Mouse (Mus musculus) lung, postnatal 36 days (tissue): ENCODE measurements at regions not wholly inside any gene's neighbourhood (a gene's known extent, or its start where the extent isn't known, plus 50 kb on each side); places are given as distances from the start of the nearest gene placed in this dataset.
"Not testable (repeated sequence)": the region's sequence is repeated elsewhere in the genome, so short reads cannot be mapped to it uniquely, and the experiment has no call there.

Source experiments
- DNase-seq: peaks from one replicate; pipeline ENCODE4 v3.0.0; 2022; ENCODE audit warnings: mixed read lengths

DNA sequence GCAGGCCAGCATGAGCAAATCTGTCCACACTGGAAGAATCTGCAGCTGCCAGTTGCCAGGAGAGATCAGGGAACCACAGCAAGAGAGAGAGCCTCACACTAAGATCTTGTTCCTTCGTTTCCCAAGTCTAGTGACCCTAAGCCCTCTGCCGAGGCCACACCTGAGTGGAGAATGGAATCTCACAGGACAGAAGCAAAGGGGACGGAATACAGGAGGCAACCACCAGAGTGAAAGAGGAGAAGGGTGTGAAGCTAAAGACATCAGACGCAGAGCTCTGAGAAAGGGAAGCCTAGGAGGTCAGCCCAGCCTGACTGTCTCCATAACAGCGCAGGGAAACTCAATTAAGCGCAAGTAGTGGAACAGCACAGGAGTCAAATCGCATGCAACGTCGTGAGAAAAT is 75.0 kb downstream of the Suds3 start:
- DNase-seq: no peak

DNA sequence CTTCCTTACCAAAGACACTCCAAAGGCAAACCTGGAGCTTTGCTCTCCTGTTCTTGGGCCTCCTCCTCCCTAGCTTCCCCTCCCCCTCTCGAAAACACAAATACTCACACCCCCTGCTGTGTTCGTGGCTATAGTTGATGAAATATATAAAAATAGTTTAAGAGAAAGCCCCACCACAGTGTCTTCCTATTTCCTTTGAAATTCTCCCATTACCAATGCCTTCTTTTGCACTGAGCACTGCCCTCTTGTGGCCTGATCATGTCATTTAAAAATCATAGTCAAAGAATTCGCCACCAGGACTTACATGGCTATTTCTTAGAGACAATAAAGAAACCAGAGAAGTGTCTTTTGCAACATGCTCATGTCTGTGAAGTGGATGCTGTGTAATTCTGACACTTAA is 78.7 kb downstream of the Suds3 start:
- peak; percentile 21 for DNase-seq

DNA sequence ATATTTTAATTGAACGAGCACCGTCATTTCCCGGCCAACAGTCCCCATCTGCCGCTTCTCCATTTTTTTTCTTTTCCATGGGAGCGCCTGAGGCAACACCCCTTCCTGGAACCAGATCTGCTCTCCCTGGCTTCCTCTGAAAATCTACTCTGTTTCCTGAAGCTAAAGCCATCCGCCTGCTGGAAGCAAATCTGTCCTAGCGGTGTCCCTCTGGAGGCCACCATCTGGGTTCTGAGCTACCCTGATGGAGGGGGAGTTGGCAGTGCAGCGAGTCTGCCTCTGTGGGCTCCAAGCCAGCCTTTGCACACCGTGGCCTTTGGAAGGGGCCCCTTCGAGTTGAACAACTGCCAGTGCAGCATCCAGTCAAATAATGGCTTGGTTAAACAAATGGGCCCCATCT is 83.8 kb downstream of the Suds3 start:
- no peak for DNase-seq

DNA sequence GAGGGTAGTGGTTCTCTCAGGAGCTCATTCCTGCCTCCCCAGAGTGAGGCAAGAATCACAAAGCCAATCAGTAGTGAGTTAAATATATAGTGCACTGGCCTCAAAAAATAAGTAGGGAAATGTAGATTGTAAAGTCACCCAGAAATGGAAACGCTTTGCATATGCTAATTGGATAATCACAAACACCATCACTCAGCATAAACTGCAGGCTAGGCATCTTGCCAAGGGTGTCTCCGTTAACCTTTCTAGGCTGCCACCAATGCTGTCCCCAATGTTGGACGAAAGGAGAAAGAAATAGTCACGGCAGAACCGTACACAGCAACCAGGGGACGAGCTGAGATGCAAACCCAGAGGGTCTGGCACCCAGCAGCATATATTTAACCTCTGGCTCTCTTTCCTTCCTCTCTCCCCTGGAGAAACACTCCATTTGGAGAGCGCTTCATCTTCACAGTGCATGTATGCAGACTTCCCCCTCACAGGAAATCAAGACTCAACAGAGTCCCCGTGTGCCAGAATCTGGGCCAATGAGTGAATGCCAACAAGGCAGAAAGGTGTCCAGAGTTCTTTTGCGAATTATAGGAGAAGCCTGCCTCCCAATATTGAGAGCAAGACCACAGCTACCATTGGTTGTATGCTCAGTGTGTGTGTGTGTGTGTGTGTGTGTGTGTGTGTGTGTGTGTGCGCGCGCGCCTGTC is 90.1 kb downstream of the Suds3 start:
- no peak for DNase-seq

DNA sequence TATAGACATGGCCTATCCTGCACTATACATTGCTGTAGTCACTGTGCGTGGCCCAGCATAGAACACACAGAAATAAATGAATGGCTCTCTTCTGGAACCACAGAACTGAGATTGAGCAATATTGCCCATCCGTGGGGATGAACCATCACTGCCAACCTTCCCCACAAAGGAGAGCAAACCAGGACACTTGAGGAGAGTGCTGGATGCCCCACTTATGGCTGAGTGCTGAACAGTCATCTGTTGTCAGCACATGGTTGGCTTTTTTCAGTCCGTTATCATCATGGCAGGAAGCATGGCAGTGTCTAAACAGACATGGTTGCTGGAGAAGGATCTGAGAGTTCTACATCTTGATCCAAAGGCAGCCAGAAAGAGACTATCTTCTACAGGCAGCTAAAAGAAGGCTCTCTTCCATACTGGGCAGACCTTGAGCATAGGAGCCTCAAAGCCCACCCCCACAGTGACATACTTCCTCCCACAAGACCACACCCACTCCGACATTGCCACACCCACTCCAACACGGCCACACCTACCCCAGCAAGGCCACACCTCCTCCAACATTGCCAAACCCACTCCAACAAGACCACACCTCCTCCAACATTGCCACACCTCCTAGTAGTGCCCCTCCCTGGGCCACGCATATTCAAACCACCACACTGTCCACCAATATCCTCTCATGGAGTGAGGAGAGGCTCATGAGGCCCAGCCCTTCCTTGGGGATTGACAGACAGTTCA is 97.3 kb downstream of the Suds3 start:
- DNase-seq: no peak

DNA sequence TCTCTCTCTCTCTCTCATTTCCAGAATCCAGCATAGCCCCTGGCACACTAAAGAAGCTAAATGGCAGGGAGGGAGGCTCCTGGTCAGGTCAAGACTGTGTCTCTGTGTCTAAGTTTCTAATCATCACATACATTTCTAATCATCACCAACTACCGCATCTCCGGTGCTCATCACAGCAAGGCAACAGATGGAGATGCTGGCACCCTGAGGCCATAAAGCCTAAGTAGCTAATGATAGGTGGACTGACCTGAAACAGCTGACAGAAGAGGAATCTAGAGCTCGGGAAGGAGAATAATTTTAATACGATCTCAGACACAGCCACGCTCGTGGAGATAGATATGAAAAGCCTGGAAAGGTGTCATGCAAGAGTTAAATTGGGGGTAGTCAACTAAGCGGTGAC is 104.8 kb downstream of the Suds3 start:
- DNase-seq: no peak

DNA sequence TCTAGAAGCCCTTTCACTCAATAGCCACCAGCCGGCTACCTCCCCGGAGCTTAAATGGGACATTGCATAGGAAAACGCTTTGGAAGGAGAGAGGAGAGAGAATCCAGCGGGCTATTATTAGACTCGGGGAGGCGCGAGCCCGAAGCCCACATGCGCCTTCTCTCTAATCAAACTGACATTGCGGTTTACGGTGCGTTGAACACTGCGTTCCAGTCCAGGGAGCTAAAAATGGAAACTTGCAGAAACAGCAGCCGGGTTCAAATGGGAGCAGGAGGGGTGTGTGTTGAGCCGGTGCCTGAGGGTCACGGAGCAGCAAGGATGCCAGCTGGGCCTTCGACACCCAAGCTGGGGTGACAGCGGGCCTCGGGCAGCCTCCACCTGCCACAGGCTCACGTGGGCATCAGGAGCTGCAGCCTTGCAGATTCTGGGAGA is 115.1 kb downstream of the Suds3 start:
- no peak for DNase-seq

DNA sequence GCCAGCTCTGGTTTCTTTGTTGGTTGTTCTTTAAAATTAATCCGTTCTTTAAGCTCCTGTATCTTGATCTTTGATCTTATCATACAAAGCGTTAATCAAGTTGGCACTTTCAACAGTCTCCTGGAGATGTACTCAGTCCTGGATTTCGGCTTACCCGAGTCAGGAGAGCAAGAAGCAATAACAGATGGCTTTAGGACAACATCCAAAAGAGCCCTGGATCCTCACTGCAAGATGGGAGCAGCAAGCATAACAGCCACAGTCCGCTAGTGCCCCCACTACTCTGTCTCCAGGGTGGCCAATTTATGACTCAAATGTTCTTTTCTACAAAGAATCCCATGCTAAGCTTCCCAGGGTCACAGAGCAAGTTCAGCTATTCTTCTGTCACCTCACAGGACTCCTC is 121.4 kb downstream of the Suds3 start:
- no peak for DNase-seq

DNA sequence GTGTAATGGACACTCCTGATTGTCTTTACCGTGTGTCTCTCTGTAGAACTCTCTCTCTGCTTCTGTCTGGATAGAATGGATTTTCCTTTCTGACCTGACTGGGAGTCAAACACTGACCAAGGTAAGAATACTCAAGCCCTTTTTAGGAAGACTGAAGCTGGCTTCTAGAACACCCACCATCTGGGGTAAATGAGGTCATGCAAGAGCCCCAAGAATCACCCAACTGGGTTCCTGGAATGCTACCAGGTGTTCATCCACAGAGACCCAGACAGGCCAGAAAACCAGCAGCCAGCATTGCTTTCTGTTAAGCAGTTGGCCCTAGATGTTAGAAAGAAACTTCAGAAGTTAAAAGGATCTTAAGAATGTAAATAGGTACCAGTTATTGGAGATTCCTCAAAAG is 122.2 kb downstream of the Suds3 start:
- DNase-seq: no peak

DNA sequence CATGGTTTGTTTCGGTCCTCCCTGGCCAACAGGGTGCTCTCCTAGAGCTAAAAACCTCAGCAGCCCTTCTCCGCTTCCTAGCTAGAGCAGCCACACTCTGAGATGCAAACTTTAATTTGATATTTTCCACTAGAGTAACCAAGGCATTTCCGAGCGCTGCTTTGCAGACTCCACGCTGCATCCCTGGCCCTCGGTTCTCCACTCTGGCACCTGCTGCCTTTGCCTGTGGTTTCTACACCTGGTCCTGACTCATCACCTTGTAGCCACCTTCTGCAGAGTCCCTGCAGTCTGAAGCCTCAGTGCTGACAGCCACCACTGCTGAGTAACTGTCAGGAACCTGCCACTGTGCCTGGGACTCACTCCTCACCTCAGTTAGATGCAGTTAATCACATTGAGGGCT is 124.5 kb downstream of the Suds3 start:
- no peak for DNase-seq

DNA sequence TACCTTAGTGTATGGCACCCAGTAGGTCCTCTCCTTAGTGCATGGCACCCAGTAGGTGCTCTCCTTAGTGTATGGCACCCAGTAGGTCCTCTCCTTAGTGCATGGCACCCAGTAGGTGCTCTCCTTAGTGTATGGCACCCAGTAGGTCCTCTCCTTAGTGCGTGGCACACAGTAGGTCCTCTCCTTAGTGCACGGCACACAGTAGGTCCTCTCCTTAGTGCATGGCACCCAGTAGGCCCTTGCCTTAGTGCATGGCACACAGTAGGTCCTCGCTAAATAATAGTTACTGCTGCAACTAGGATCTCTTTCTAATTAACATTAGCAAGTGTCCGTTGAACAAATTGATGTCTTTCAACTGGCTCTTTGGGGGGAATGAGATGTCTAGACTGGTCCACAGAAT is 144.4 kb downstream of the Suds3 start:
- DNase-seq: not testable (repeated sequence)

DNA sequence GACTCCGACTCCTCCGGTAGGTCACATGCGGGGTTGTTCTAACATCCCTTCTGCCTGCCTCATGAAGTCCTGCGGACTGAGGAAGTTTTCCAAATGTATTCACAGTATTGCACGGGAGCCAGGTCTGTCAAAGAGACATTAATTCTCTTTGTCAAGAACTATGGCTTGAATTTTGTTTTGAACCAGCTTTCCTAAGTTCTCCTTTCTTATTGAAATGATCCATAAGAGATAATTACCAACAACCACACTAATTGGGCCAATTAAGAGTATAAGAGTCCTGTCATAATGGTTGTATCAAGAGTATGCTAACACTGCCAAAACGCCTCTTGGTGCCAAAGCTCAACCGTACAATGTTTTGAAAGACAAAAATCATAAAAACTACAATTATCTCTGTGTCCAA is 151.7 kb downstream of the Suds3 start:
- no peak for DNase-seq

DNA sequence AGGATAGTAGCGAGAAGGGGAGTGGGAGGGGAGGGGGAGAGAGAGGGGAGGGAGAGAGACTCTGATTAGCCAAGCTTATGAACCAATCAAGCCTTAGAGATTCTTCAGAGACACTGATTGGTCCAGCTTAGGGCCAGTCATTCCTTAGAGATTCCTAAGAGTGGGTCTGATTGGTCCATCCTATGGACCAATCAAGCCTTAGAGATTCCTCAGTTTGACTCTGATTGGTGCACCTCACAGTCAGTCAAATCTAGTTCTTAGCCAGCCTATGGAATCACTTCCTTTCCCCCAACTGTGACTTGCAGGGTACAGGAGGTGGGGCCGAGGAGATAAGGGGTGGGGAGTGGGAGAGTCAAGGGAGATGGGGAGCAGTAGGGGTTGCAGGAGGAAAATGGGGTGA is 152.8 kb downstream of the Suds3 start:
- no peak for DNase-seq

DNA sequence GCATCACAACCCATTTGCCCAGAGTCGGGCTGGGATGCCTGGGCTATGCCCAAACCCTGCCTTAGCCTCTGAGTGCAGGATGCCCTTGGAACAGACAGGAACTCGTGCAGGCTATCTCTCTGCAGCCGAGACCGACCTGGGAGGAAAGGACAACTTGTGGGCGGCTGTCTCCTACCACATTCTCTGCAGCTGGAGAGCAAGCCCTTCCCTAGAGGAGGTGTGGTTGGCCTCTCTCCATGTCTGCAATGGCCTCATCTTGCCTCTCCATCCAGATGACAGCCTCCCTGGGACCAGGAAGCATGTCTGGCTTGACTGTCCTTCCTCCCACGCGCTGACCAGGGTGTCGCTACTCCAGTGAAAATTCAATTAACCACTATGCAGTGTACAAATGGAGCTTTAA is 155.9 kb downstream of the Suds3 start:
- DNase-seq: no peak

DNA sequence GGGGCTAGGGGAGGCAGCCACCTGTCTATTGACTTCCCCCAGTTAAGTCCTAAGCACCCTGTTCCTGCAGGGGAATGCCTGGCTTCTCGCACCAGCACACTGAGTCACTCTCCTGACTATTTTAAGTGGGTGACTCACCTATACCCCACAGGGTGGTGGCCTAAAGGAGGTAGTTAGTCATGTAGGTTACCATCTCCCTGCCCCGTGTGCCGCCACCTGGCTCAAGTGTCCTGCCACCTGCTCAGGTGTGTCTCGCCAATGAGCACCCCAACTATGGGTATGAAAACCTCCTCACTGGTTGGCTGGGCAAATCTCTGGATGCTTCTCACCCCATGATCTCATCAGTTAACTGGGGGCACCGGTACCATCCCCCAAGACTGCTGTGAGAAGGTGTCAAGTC is 157.8 kb downstream of the Suds3 start:
- DNase-seq: no peak

DNA sequence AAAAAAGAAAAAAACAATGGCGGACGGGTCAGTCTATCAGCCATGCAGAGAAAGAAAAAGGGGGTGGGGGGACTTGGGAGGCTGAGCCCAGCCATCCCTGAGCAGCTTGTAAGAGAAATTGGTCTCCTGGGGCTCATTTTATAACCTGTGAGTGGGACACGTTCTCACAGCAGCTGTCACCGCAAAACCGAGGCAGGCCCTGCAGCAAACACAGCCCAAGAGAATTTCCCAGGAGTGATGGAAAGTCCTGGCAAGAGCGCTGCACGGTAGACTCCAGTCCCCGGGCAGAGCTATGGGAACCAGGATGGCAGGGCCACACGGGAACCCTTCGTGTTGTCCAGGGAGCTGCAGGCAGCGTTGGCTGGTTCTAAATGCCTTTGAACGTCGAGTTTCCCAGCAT is 159.3 kb downstream of the Suds3 start:
- no peak for DNase-seq

DNA sequence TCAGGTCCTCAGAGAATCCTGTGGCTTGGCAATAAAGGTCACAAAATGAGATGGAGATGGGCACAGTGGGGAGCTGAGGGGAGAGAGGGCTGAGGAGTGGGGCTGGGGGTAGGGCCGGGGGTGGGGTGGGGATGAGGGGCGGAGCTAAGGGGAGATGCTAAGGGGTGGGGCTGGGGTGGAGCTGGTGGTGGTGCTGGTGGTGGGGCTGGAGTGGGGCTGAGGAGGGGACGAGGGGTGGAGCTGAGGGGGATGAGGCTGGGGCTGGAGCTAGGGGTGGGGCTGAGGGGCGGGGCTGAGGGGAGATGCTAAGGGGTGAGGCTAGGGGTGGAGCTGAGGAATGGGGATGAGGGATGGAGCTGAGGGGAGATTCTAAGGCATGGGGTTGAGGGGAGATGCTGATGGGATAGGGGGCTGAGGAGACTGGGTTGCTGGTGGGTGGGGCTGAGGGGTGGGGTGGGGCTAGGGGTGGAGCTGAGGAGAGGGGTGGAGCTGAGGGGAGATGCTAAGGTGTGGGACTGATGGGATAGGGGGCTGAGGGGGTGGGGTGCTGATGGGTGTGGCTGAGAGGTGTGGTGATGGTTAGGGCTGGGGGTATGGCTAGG is 165.5 kb downstream of the Suds3 start:
- no peak for DNase-seq

DNA sequence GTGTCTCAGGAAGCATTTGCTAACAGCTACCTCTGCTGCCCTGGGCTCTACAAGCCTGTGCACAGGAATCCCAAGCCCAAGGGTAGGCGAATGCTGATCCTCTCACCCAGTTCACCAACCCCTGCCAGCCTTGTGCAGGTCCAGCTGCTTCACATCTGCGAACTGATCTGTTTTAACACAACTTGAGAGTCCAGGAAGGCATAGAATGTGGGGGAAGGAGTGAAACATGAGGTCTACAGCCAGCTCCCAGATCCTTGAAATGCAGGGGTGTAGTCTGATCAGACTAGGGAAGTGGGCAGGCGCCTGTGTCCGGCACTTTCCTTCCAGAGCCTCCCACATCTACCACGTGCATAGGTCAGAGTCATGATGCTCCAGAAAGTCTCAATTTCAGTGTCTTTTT is 181.3 kb downstream of the Suds3 start:
- DNase-seq: no peak

DNA sequence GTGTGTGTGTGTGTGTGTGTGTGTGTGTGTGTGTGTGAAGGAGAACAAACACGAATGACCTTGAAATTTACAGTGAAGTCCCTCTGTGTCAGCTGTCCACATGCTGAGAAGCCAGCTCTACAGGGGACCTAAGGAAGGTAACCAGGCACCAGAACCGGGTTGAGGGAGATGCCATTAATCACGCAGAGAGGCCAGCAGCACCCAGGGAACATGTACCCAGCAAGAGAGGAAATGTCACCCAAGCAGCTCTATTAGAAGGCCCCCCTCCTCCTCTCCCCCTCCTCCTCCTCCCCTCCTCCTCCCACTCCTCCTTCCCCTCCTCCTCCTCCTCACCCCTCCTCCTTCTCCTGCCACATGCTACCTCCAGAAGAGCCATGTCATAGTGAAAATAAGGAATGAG is 181.8 kb downstream of the Suds3 start:
- DNase-seq: no peak

DNA sequence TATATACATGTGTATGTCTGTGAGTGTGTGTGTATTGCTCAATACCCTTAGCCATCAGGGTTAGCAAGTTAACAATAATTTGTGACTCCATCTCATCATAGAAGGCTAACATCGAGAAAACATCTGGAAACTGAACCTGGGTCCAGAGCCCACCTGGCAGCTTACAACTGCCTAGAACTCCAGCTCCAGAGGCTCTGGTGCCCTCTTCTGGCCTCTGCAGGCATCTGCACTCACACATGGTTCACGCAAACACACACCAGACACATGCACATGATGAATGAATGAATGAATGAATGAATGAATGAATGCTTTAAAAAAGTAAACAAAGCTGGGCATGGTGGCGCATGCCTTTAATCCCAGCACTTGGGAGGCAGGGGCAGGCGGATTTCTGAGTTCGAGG is 182.8 kb downstream of the Suds3 start:
- no peak for DNase-seq

DNA sequence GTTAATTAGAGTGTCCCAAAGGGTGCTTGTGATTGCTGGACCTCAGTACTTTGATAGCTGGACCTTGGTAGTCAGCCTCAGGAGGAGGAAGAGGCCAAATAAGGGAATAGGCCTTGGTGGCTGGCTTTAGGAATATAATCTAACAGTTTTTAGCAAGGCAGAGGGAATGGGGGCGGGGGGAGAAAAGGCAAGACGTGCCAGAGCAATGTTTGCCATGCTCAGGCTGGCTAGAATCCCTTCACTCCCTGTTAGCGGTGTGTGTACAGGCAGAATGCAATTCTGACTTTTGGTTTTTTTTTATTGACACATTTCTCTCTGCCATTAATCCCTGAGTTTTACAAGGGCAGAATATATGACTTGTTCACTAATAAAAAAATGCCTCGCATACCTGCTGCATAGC is 192.2 kb downstream of the Suds3 start:
- DNase-seq: no peak

DNA sequence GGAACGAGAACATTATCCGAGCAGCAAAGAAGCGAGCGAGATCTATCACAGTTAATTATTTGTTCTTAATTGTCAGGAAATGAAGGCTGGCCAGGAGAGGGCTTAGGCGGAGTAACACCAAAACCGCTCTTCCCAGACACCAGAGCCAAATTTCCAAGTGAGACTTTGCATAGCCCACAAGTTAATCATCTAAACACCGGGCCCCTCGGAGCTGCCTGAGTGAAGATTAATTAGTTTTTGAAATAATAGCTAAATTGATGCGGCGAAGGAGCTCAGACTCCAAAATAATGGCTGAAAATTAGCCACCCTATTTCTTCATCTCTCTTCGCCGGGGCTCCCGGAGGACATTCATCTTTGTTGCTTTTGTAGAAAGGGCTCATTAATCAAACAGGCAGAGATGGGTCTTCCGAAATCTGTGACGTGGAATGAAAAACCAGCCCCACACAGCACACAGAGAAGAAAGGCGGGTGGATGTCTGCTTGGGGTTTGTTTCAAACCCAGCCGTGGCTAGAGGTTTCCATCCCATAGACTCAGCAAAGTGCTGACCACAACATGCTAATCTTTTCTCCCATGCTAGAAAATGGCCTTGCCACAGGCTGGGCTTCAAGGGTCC is 193.7 kb downstream of the Suds3 start:
- no peak for DNase-seq

DNA sequence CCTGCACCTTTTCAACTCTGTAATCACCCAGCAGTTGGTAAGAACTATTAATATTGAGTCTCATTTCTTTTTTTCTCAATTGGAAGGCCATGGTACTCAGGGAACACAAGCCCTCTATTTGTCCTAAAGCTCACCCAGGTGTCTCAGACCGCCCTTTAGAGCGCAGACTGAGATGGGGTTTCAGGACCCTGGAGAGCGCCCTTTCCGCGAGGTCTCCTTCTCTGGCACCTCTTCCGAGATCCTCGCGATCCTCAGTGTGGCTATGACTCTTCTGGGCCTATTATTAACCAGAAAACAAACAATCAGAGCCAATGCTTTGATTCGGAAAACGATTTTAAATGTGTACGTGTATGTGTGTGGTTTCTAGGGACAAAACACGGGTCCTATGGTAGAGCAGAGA is 201.0 kb downstream of the Suds3 start:
- no peak for DNase-seq

DNA sequence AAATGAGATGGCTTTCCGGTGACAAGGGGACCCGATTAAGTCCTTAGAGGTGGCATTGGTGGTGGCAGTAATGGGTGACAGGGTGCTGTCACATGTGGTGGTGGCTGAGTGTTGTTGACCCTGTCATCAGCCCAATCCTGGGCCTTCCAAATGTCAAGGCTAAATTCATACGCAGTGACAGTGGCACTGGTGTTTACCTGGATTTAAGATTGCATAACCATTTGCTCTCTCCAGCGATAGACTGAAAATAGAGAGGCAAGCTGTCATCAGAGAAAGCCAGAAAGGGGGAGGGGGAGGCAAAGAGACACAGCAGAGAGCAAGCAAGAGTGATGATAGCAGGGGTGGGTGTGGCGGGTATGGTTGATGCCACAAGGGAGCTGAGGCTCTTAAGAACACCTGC is 215.1 kb downstream of the Suds3 start:
- no peak for DNase-seq
